Mouse (Mus musculus) spleen, adult 2 months (tissue): ENCODE data around the gene Bcl2l14.

Experiments used
- CTCF ChIP-seq: fragments of 200-500 bp; IDR thresholded peaks from 2 replicates; pipeline ENCODE4 v1.5.1; 2011; ENCODE audit warnings: mild to moderate bottlenecking, inconsistent platforms; ENCODE audit not compliant: insufficient read depth, insufficient read length, insufficient replicate concordance; ENCODE audit errors: extremely low read depth
- POLR2A ChIP-seq: fragments of 200-500 bp; IDR thresholded peaks from 2 replicates; pipeline ENCODE4 v1.6.1; 2011; ENCODE audit warnings: low read depth, low read length, inconsistent platforms

- no peak for TF ChIP-seq POLR2A
- TF ChIP-seq CTCF, result no peak
Measured at GRCm38 (mm10) chr6:134407226-134407625, 11.1 kb downstream of the Bcl2l14 start.
